Mouse (Mus musculus): ENCODE measurements around the gene Hkdc1. TPM values are rescaled to one million over a fixed set of nuclear protein-coding genes. Genes with fewer than 3 reads are reported as not detected.

The Hkdc1 gene
- total and polyA plus RNA-seq, 3 experiments = 0.05 TPM; not detected in 2

DNA sequence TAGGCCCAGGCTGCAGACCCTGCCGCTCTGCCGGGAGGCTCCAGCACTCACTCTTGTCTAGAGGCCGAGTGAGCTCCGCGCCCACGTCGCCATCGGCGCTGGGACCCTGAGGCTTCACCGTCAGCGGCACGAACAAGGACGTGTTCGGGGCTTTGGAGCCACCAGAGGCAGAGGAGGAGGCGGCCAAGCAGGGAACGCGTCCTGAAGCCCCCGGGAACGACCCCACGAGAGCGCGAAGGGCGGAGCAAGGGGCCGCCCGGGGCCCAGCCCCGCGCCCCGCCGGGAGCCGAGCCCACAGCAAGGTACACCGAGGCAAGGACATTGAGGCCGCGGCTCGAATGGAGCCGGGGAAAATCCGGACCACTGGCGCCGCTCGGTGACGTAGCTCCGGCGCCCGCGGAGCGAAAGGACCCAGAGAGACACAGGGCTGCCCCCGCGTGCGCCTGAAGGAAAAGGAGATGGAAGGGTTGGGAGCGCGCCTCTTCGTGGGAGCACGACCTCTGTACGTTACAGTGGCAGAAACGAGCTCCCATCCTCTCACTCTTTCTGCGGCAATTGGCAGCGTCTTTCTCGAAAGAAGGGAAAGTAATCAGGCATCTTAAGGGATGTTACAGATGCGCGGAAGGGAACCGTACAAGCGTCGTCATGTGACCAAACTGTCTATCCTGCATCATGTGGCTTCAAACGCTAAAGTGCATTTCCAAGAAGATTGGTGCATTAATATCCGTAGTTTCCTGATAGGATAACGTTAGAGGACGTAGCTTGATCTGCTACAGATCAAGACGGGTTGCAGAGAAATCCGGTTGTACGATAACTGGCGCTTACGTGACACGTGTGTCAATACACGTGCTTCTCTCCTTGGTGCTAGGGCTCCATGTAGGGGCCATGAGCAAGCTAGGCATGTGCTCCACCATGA lies 27.3 kb upstream of the Hkdc1 start, which contains the start of the genes 4930507D05Rik and Supv3l1:
4930507D05Rik (plus strand) TSS at position 126 of the 916 bp plus-strand sequence.
Supv3l1 (minus strand) TSS at position 375 of the 916 bp plus-strand sequence.
- peaks cover 54% of the 10 kb centered on the region for H3K36me3 ChIP-seq (replicated peaks)
- H3K27me3 ChIP-seq (ENCODE audit: insufficient read depth, low read length) = no peaks in the 10 kb centered on the region
- peak within 1 kb of the TSS; percentile 88 for H3K4me3 ChIP-seq (ENCODE audit: low read depth, low read length)
- H3K4me1 ChIP-seq (ENCODE audit: insufficient read depth, low read depth, low read length) = peaks cover 36% of the 10 kb centered on the region
- DNase-seq (ENCODE audit: low spot score) = peak; percentile 26
- ATAC-seq (ENCODE audit: extremely low read depth, insufficient number of reproducible peaks, low FRiP score, poor library complexity, severe bottlenecking) = peak; percentile 63
- TF ChIP-seq GATA1 (IDR thresholded peaks at IDR 0.05; ENCODE audit: borderline replicate concordance, low read length) (no peak), GATA2 (IDR thresholded peaks at IDR 0.05; ENCODE audit: borderline replicate concordance, low read depth, low read length) (no peak), CTCF (IDR thresholded peaks at IDR 0.05; ENCODE audit: low read depth, low read length) (no peak), TAL1 (conservative IDR thresholded peaks at IDR 0.05; ENCODE audit: low read depth, low read length) (no peak), POLR2AphosphoS5 (IDR thresholded peaks at IDR 0.05; ENCODE audit: insufficient replicate concordance, low read depth, low read length) (no peak)
- no peaks in the 10 kb centered on the region for H3K9me3 ChIP-seq (replicated peaks)

DNA sequence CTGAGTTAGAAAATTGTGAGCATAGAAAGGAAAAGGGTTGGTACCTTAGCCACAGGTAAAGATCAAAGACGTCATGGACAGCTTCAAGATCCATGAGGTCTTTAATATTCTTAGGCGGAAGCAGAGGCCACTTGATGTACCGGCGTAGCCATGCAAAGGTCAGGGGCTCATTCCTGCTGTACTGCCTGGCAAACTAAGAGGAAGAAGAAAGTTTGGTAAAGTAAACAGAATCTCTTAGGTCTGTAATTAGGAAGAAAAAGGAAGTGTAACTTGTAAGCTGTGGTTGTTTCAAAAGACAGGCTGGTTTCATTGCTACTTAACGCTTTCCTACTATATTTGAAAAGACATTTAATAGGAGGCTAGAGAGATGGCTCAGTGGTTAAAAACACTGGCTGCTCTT lies 8.1 kb upstream of the Hkdc1 start:
- no peak overlapping the region for H3K4me3 ChIP-seq (ENCODE audit: low read depth, low read length)
- no peaks in the 10 kb centered on the region for H3K27me3 ChIP-seq (ENCODE audit: insufficient read depth, low read length)
- peaks cover 74% of the 10 kb centered on the region for H3K36me3 ChIP-seq (replicated peaks)
- DNase-seq (ENCODE audit: low spot score) (no peak), ATAC-seq (ENCODE audit: extremely low read depth, insufficient number of reproducible peaks, low FRiP score, poor library complexity, severe bottlenecking) (no peak)
- H3K9me3 ChIP-seq (replicated peaks) = no peaks in the 10 kb centered on the region
- TF ChIP-seq CTCF (IDR thresholded peaks at IDR 0.05; ENCODE audit: low read depth, low read length) (no peak), TAL1 (conservative IDR thresholded peaks at IDR 0.05; ENCODE audit: low read depth, low read length) (no peak), GATA1 (IDR thresholded peaks at IDR 0.05; ENCODE audit: borderline replicate concordance, low read length) (no peak), POLR2AphosphoS5 (IDR thresholded peaks at IDR 0.05; ENCODE audit: insufficient replicate concordance, low read depth, low read length) (no peak), GATA2 (IDR thresholded peaks at IDR 0.05; ENCODE audit: borderline replicate concordance, low read depth, low read length) (no peak)
- no peaks in the 10 kb centered on the region for H3K4me1 ChIP-seq (ENCODE audit: insufficient read depth, low read depth, low read length)

DNA sequence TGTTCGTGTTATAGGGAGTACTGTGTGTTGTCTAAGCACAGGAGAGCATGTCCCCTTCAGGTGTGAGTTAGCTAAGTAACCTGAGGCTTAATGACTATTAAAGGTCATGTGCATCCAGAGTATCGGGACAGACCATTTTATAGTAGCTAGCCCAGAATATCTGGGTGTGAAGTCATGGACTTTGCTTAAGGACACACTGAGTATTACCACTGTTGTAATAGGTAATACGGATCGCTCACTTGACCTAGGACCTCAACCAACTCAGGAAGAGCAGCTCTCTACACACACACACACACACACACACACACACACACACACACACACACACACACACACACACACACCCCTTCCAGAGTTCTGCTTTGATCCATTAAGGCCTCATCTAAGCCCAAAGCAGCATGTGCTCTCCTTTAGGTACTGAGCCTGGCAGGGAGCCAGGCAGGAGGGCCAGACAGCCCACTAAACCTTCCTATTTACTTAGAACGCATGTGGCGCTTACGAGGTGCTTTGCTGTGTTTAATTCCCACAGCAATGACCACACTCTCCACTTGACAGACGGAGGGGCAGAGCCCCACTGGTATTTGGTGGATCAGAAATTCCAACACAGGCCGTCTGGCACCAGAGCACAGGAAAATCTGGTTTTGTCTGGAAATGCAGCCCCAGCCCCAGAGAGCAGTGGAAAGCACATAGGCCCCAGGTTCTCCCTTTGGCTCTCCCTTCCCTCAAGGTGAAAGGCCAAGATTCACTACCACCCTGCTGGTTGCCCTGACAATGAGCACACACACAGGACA lies 3.0 kb upstream of the Hkdc1 start:
- Histone ChIP-seq H3K27me3 (ENCODE audit: insufficient read depth, low read length) (0 out of 2 replicates have a peak, but pooled peaks cover 7% of the 10 kb centered on the region), H3K4me3 (ENCODE audit: low read depth, low read length) (no peak overlapping the region), H3K4me1 (ENCODE audit: insufficient read depth, low read depth, low read length) (no peaks in the 10 kb centered on the region), H3K36me3 (replicated peaks) (peaks cover 26% of the 10 kb centered on the region), H3K9me3 (replicated peaks) (no peaks in the 10 kb centered on the region)
- DNase-seq (ENCODE audit: low spot score) = no peak
- ATAC-seq (ENCODE audit: extremely low read depth, insufficient number of reproducible peaks, low FRiP score, poor library complexity, severe bottlenecking) = no peak
- no peak for TF ChIP-seq POLR2AphosphoS5 (IDR thresholded peaks at IDR 0.05; ENCODE audit: insufficient replicate concordance, low read depth, low read length)

DNA sequence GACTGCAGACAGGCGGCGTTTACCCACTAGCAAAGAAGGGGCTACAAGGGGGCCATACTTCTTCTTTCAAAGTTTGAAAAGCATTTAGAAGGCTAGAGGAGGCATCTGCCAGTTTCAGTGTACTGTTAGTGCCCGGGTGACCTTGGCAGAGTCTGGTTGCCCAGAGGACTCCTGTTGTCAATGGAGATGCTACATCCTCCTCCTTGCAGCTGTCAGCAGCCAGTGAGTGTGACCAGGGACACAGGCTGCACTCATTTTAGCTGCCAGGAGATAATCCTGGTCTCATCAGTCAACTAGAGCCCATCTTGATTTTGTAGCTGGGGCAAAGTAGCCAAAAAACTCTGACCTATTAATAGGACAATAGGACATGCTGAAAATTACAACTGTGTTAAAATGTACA lies 1.2 kb downstream of the Hkdc1 start:
- no peaks in the 10 kb centered on the region for H3K9me3 ChIP-seq (replicated peaks)
- ATAC-seq (ENCODE audit: extremely low read depth, insufficient number of reproducible peaks, low FRiP score, poor library complexity, severe bottlenecking) (no peak), DNase-seq (ENCODE audit: low spot score) (no peak)
- H3K36me3 ChIP-seq (replicated peaks) = no peaks in the 10 kb centered on the region
- H3K4me3 ChIP-seq (ENCODE audit: low read depth, low read length) = no peak overlapping the region
- H3K27me3 ChIP-seq (ENCODE audit: insufficient read depth, low read length) = peaks cover 11% of the 10 kb centered on the region; the same call in 1 of the 2 replicates
- peaks cover 5% of the 10 kb centered on the region for H3K4me1 ChIP-seq (ENCODE audit: insufficient read depth, low read depth, low read length)
- TF ChIP-seq POLR2AphosphoS5 (IDR thresholded peaks at IDR 0.05; ENCODE audit: insufficient replicate concordance, low read depth, low read length) = no peak

DNA sequence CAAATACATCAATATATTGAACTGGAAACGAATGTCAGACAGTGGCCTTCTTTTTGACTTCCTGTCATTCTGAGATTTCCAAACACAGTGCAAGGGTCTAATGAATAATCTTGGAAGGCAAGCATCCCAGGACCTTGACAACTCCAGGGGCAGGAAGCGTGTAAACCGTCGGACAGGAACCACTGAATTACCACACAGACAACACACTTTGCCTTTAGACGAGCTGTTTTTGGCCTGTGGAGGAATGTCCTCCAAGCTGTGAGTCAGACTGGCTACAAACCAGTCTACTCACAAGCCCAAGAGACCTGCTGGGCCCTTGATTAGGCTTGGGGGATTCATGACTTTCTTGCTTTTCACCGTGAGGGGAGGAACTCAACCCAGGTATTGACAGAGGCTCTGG lies 1.9 kb downstream of the Hkdc1 start:
- no peak for DNase-seq (ENCODE audit: low spot score)
- Histone ChIP-seq H3K4me3 (ENCODE audit: low read depth, low read length) (no peak overlapping the region), H3K27me3 (ENCODE audit: insufficient read depth, low read length) (peaks cover 11% of the 10 kb centered on the region; the same call in 1 of the 2 replicates), H3K4me1 (ENCODE audit: insufficient read depth, low read depth, low read length) (peaks cover 12% of the 10 kb centered on the region), H3K36me3 (replicated peaks) (no peaks in the 10 kb centered on the region), H3K9me3 (replicated peaks) (no peaks in the 10 kb centered on the region)
- TF ChIP-seq CTCF (IDR thresholded peaks at IDR 0.05; ENCODE audit: low read depth, low read length) (no peak), TAL1 (conservative IDR thresholded peaks at IDR 0.05; ENCODE audit: low read depth, low read length) (no peak), GATA2 (IDR thresholded peaks at IDR 0.05; ENCODE audit: borderline replicate concordance, low read depth, low read length) (no peak), POLR2AphosphoS5 (IDR thresholded peaks at IDR 0.05; ENCODE audit: insufficient replicate concordance, low read depth, low read length) (no peak), GATA1 (IDR thresholded peaks at IDR 0.05; ENCODE audit: borderline replicate concordance, low read length) (no peak)
- no peak for ATAC-seq (ENCODE audit: extremely low read depth, insufficient number of reproducible peaks, low FRiP score, poor library complexity, severe bottlenecking)

DNA sequence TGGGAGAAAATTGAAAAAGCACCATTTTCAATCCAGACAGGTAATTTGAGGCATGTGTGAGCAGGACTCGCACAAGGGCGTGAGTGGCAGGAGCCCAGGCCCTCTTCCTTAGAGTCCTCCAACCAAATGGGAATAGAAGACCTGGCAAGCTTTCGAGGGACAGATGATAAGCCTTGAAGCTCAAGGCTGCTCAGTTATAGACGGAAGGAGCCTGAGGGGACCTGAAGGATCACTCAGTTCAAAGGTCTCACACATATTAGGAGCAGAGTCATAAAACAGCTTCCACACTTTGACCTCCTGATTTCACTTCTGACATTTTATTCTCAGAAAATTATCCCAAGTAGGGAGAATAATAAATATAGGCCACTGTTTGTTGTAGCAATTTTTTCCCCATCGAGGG lies 2.9 kb downstream of the Hkdc1 start:
- no peak for TF ChIP-seq GATA2 (IDR thresholded peaks at IDR 0.05; ENCODE audit: borderline replicate concordance, low read depth, low read length)
- no peak for TF ChIP-seq TAL1 (conservative IDR thresholded peaks at IDR 0.05; ENCODE audit: low read depth, low read length)
- no peak for TF ChIP-seq CTCF (IDR thresholded peaks at IDR 0.05; ENCODE audit: low read depth, low read length)
- no peak for TF ChIP-seq POLR2AphosphoS5 (IDR thresholded peaks at IDR 0.05; ENCODE audit: insufficient replicate concordance, low read depth, low read length)
- TF ChIP-seq GATA1 (IDR thresholded peaks at IDR 0.05; ENCODE audit: borderline replicate concordance, low read length) = no peak
- Histone ChIP-seq H3K9me3 (replicated peaks) (no peaks in the 10 kb centered on the region), H3K4me1 (ENCODE audit: insufficient read depth, low read depth, low read length) (peaks cover 12% of the 10 kb centered on the region), H3K4me3 (ENCODE audit: low read depth, low read length) (no peak overlapping the region), H3K36me3 (replicated peaks) (no peaks in the 10 kb centered on the region), H3K27me3 (ENCODE audit: insufficient read depth, low read length) (peaks cover 11% of the 10 kb centered on the region; the same call in 1 of the 2 replicates)
- no peak for DNase-seq (ENCODE audit: low spot score)
- no peak for ATAC-seq (ENCODE audit: extremely low read depth, insufficient number of reproducible peaks, low FRiP score, poor library complexity, severe bottlenecking)
